Comparison of ENCODE assay signal across 22 mouse cellular contexts in genomic region chr4:32319327-32319726, GRCm38 (mm10).
DNase-seq lines count a peak whose midpoint lies in the region.
"Had no signal": no experiment of that assay in that cellular context is flagged by ENCODE, and none has a peak within 500 bp of the region (broad histone marks: within the 10 kb centered on the region; RNA-seq: fewer than 3 reads in every experiment).

No protein-coding gene starts in this region.

- no peak overlapping the region for H3K27ac ChIP-seq in forebrain, embryonic 10.5 days
- H3K27ac ChIP-seq: embryonic facial prominence, embryonic 10.5 days; embryonic facial prominence, embryonic 12.5 days; forebrain, embryonic 13.5 days; forebrain, embryonic 15.5 days had no signal

- H3K4me3 ChIP-seq in forebrain, embryonic 10.5 days, result no peak overlapping the region
- H3K4me3 ChIP-seq: embryonic facial prominence, embryonic 10.5 days; embryonic facial prominence, embryonic 12.5 days; forebrain, embryonic 13.5 days; forebrain, embryonic 15.5 days had no signal

- H3K36me3 ChIP-seq in forebrain, embryonic 10.5 days (replicated peaks), result peaks cover 29% of the 10 kb centered on the region
- H3K36me3 ChIP-seq: G1E had no signal

- H3K4me1 ChIP-seq in forebrain, embryonic 10.5 days, result peaks cover 12% of the 10 kb centered on the region

- peaks cover 25% of the 10 kb centered on the region for H3K9me3 ChIP-seq in forebrain, embryonic 10.5 days
- H3K9me3 ChIP-seq: G1E had no signal

- H3K27me3 ChIP-seq in forebrain, embryonic 10.5 days (ENCODE audit: poor library complexity, severe bottlenecking), result no peaks in the 10 kb centered on the region
- H3K27me3 ChIP-seq: CH12.LX; embryonic facial prominence, embryonic 12.5 days; forebrain, embryonic 13.5 days; forebrain, embryonic 15.5 days had no signal

- WGBS in forebrain, embryonic 10.5 days, result 86% methylated on average over 3 of the region's 3 CpGs

- DNase-seq in 3T3-L1 (ENCODE audit: low read depth, low spot score) (peak; percentile 49), NIH3T3 (ENCODE audit: low read depth) (peak; percentile 23)
- peak; percentile 80 for DNase-seq in fat pad, adult 2 months (ENCODE audit: extremely low read depth, low read depth, low spot score)
- DNase-seq in right cerebral cortex, postnatal 36 days (ENCODE audit: low spot score in 2 of 2), result no peak
- no peak for DNase-seq in layer of hippocampus, postnatal 14 days (ENCODE audit: low spot score in 2 of 2)
- DNase-seq in forebrain, embryonic 10.5 days (ENCODE audit: extremely low spot score, low spot score), result no peak
- DNase-seq: adrenal gland, adult 8-10 months; adrenal gland, postnatal 14 days; adrenal gland, postnatal 36 days; B cell, adult 2 months; cerebellum, adult 11-12 months; cerebellum, adult 2 months; cerebellum, adult 9-10 months; cerebellum, postnatal 10 days; cerebellum, postnatal 25 days; forebrain, postnatal 0 days had no signal

Comparison
In these comparisons a context has a peak if more than half of its experiments do, and no peak if none do; other contexts are left out.
1. DNase-seq: peak in 3T3-L1 (single experiment), NIH3T3 (single experiment) and fat pad, adult 2 months (single experiment); none in right cerebral cortex, postnatal 36 days (0 of 2), layer of hippocampus, postnatal 14 days (0 of 2) and forebrain, embryonic 10.5 days (single experiment).